Mouse (Mus musculus): Measurements from ENCODE around the gene Dscaml1.

GRCm38 (mm10) chr9:45799402-45799801 is 373.0 kb downstream of the Dscaml1 start:
- no peak for TF ChIP-seq CTCF (IDR thresholded peaks at IDR 0.05; ENCODE audit: low read depth)
- TF ChIP-seq EP300 (IDR thresholded peaks at IDR 0.05; ENCODE audit: low read depth), result no peak
